Mouse (Mus musculus) bone marrow macrophage, adult 2 months (primary cell): ENCODE results near the gene Fmo1.

Experiments used
- CTCF ChIP-seq: IDR thresholded peaks from 2 replicates; pipeline ENCODE4 v1.5.1; 2012; ENCODE audit warnings: low read depth, mild to moderate bottlenecking, low read length, moderate library complexity
- POLR2A ChIP-seq: IDR thresholded peaks from 2 replicates; pipeline ENCODE4 v1.6.1; 2012; ENCODE audit warnings: mild to moderate bottlenecking, low read depth, low read length, borderline replicate concordance

DNA sequence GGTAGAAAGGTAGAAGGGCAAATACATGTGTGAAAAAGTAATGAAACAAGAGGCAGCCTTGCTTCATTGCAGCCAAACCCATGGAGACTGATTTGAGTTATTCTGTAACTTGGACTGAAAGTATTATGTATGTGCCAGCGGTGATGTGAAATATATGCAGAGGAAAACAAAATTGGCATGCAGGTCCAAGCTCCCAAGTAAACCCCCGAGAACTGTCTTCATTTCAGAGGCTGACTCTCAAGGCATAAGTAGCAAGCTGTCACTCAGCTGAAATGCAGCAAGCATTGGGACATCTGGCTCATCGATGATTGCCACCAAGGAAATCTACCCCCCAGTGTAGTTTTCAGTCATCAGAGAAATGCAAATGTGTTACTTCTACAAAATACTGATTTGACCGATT is 81.2 kb downstream of the Fmo1 start:
- no peak for TF ChIP-seq CTCF
- no peak for TF ChIP-seq POLR2A
